Mouse (Mus musculus) fat pad, adult 2 months (tissue): ENCODE measurements around the gene Morc1.

Experiments
- DNase-seq: peaks from one replicate; pipeline ENCODE4 v3.0.0-alpha.2; 2011; ENCODE audit warnings: low read depth, low spot score; ENCODE audit errors: extremely low read depth

Morc1 gene

GRCm38 (mm10) chr16:48626186-48626585 lies 195.1 kb downstream of the Morc1 start:
- no peak for DNase-seq

- DNase-seq = no peak
These were observed 196.3 kb downstream of the Morc1 start for GRCm38 (mm10) chr16:48627296-48627695.

- no peak for DNase-seq
These were observed 198.7 kb downstream of the Morc1 start for GRCm38 (mm10) chr16:48629710-48630109.

GRCm38 (mm10) chr16:48630466-48630865 lies 199.4 kb downstream of the Morc1 start:
- no peak for DNase-seq

GRCm38 (mm10) chr16:48632351-48632750 lies 201.3 kb downstream of the Morc1 start:
- DNase-seq = no peak

- no peak for DNase-seq
These were observed 215.2 kb downstream of the Morc1 start for GRCm38 (mm10) chr16:48646246-48646645.

- no peak for DNase-seq
These were observed 240.7 kb downstream of the Morc1 start for GRCm38 (mm10) chr16:48671696-48672095.

- DNase-seq = no peak
These were observed 241.6 kb downstream of the Morc1 start for GRCm38 (mm10) chr16:48672664-48673063.

- DNase-seq = no peak
These were observed 244.6 kb downstream of the Morc1 start for GRCm38 (mm10) chr16:48675607-48676006.

GRCm38 (mm10) chr16:48676205-48676604 lies 245.2 kb downstream of the Morc1 start:
- DNase-seq = no peak

- no peak for DNase-seq
These were observed 246.3 kb downstream of the Morc1 start for GRCm38 (mm10) chr16:48677381-48677780.

- DNase-seq = no peak
These were observed 247.0 kb downstream of the Morc1 start for GRCm38 (mm10) chr16:48678029-48678428.
